Mouse (Mus musculus) testis, adult 2 months (tissue): Measurements from ENCODE around the gene Wnt6.

ENCODE experiments used
- CTCF ChIP-seq: fragments of 200-500 bp; IDR thresholded peaks from 2 replicates; pipeline ENCODE4 v1.5.1; 2012; ENCODE audit warnings: low read depth, mild to moderate bottlenecking, inconsistent platforms, low read length, moderate library complexity; ENCODE audit not compliant: control insufficient read depth, insufficient read depth, insufficient replicate concordance
- POLR2A ChIP-seq: fragments of 200-500 bp; IDR thresholded peaks from 2 replicates; pipeline ENCODE4 v1.6.1; 2012; ENCODE audit warnings: low read depth, mild to moderate bottlenecking, inconsistent platforms, low read length, moderate library complexity; ENCODE audit not compliant: control insufficient read depth

GRCm38 (mm10) chr1:74788603-74789176 is 17.0 kb downstream of the Wnt6 start:
- TF ChIP-seq CTCF (no peak), POLR2A (no peak)
